Mouse (Mus musculus) bone marrow macrophage, adult 2 months (primary cell): ENCODE measurements around the gene Prr7.

Source experiments
- CTCF ChIP-seq: IDR thresholded peaks from 2 replicates; pipeline ENCODE4 v1.5.1; 2012; ENCODE audit warnings: low read depth, mild to moderate bottlenecking, low read length, moderate library complexity
- POLR2A ChIP-seq: IDR thresholded peaks from 2 replicates; pipeline ENCODE4 v1.6.1; 2012; ENCODE audit warnings: mild to moderate bottlenecking, low read depth, low read length, borderline replicate concordance

- TF ChIP-seq CTCF (no peak), POLR2A (no peak)
Observed at GRCm38 (mm10) chr13:55431889-55432685, 32.0 kb upstream of the Prr7 start.
